ENCODE assay signal across 15 mouse cellular contexts in genomic region chr19:53740750-53741380, GRCm38 (mm10).
DNase-seq lines count a peak whose midpoint lies in the region; ATAC-seq lines count a peak whose summit lies in the region.
"Had no signal": no experiment of that assay in that cellular context is flagged by ENCODE, and none has a peak within 500 bp of the region (broad histone marks: within the 10 kb centered on the region; RNA-seq: fewer than 3 reads in every experiment).

No protein-coding gene starts in this region.

- peaks cover 43% of the 10 kb centered on the region for H3K4me1 ChIP-seq in heart, embryonic 15.5 days (replicated peaks)
- no peaks in the 10 kb centered on the region for H3K4me1 ChIP-seq in forebrain, embryonic 15.5 days
- H3K4me1 ChIP-seq: forebrain, embryonic 12.5 days; intestine, embryonic 15.5 days had no signal

- 73% methylated on average over 1 of the region's 1 CpGs for WGBS in heart, embryonic 15.5 days
- WGBS in forebrain, embryonic 15.5 days: 94% methylated on average over 1 of the region's 1 CpGs

- H3K27ac ChIP-seq in heart, embryonic 15.5 days: peak overlapping the region; percentile 29
- no peak overlapping the region for H3K27ac ChIP-seq in forebrain, embryonic 15.5 days (replicated peaks)
- H3K27ac ChIP-seq: forebrain, embryonic 12.5 days; intestine, embryonic 15.5 days had no signal

- H3K4me3 ChIP-seq in heart, embryonic 15.5 days: no peak overlapping the region
- no peak overlapping the region for H3K4me3 ChIP-seq in forebrain, embryonic 15.5 days
- H3K4me3 ChIP-seq: forebrain, embryonic 12.5 days; intestine, embryonic 15.5 days had no signal

- ATAC-seq in heart, embryonic 15.5 days (replicated peaks; ENCODE audit: insufficient number of reproducible peaks, insufficient read depth, low FRiP score, low read depth): peak; percentile 52
- ATAC-seq in forebrain, embryonic 15.5 days (replicated peaks): no peak
- ATAC-seq: intestine, embryonic 15.5 days; midbrain, embryonic 16.5 days had no signal

- no peak overlapping the region for H3K9ac ChIP-seq in heart, embryonic 15.5 days
- no peak overlapping the region for H3K9ac ChIP-seq in forebrain, embryonic 15.5 days (replicated peaks)
- H3K9ac ChIP-seq: forebrain, embryonic 12.5 days; intestine, embryonic 15.5 days had no signal

- no peaks in the 10 kb centered on the region; the same call in 1 of the 2 replicates for H3K36me3 ChIP-seq in heart, embryonic 15.5 days
- H3K36me3 ChIP-seq in forebrain, embryonic 15.5 days: no peaks in the 10 kb centered on the region
- H3K36me3 ChIP-seq: forebrain, embryonic 12.5 days; intestine, embryonic 15.5 days had no signal

- no peak for DNase-seq in heart, adult 11 months
- DNase-seq in 416B (ENCODE audit: low read depth): peak; percentile 32
- DNase-seq in CD4-positive helper T cell, adult 2 months (ENCODE audit: low read depth, low spot score): peak; percentile 22
- peak; percentile 11 for DNase-seq in c-Kit-positive CD71-positive TER-119-positive erythroid progenitor cells, embryonic 14.5 days (ENCODE audit: low spot score)
- no peak for DNase-seq in layer of hippocampus, postnatal 25 days (ENCODE audit: extremely low spot score in 1 of 2, low spot score in 1 of 2)
- DNase-seq: cerebellum, adult 9-11 months; gastrocnemius, postnatal 36 days; kidney, postnatal 25 days; layer of hippocampus, postnatal 36 days; lung, postnatal 36 days had no signal

- no peaks in the 10 kb centered on the region for H3K9me3 ChIP-seq in heart, embryonic 15.5 days (replicated peaks)
- H3K9me3 ChIP-seq in forebrain, embryonic 15.5 days: no peaks in the 10 kb centered on the region
- H3K9me3 ChIP-seq: forebrain, embryonic 12.5 days; intestine, embryonic 15.5 days had no signal

- no peaks in the 10 kb centered on the region for H3K27me3 ChIP-seq in heart, embryonic 15.5 days
- no peaks in the 10 kb centered on the region for H3K27me3 ChIP-seq in forebrain, embryonic 15.5 days
- H3K27me3 ChIP-seq: forebrain, embryonic 12.5 days; intestine, embryonic 15.5 days had no signal

- no peak overlapping the region for H3K4me2 ChIP-seq in heart, embryonic 15.5 days
- H3K4me2 ChIP-seq in forebrain, embryonic 15.5 days (replicated peaks): no peak overlapping the region
- H3K4me2 ChIP-seq: forebrain, embryonic 12.5 days; intestine, embryonic 15.5 days had no signal

Comparison
In these comparisons a context has a peak if more than half of its experiments do, and no peak if none do; other contexts are left out.
1. DNase-seq: peak in 416B (single experiment), CD4-positive helper T cell, adult 2 months (single experiment) and c-Kit-positive CD71-positive TER-119-positive erythroid progenitor cells, embryonic 14.5 days (single experiment); none in heart, adult 11 months (single experiment) and layer of hippocampus, postnatal 25 days (0 of 2).